Mouse (Mus musculus): ENCODE measurements around the gene Man2b2.

The Man2b2 gene

GRCm38 (mm10) chr5:36766958-36767703 is 63.3 kb downstream of the Man2b2 start:
- DNase-seq: no peak

GRCm38 (mm10) chr5:36759848-36760247 is 70.6 kb downstream of the Man2b2 start:
- no peak for DNase-seq

- no peak for DNase-seq
Measured at GRCm38 (mm10) chr5:36757033-36757432, 73.4 kb downstream of the Man2b2 start.

Measured in kidney, adult 8-10 months (tissue).